Mouse (Mus musculus): ENCODE measurements around the gene P2rx1.

DNA sequence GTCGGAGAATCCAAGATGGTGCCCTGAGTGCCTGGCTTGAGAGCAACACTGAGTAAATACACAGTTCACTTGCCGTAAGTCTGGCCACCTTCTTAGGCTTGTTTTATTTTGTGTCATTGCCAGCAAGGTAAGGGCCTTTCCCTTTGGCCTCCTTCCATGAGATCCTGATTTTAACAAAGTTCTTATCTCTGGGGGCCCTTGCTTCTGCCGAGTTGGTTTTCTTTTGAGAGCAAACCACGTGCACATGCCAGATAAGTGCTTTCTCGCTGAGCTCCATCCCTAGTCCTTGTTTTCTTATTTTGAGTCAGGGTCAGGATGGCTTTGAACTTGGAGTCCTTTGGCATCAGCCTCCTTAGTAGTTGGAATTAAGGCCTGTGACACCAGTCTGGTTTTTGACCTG, 58.8 kb downstream of the P2rx1 start:
- TF ChIP-seq GATA1 (IDR thresholded peaks at IDR 0.05; ENCODE audit: low read length) (no peak), TAL1 (IDR thresholded peaks at IDR 0.05; ENCODE audit: low read length) (no peak)

Data from erythroblast, embryonic 14.5 days (primary cell).